Mouse (Mus musculus): ENCODE data around the gene Ntn5. TPM values are rescaled to one million over a fixed set of nuclear protein-coding genes. Genes with fewer than 3 reads are reported as not detected.

Gene Ntn5
- polyA plus RNA-seq, 1 experiment from 2014 or later: not detected

DNA sequence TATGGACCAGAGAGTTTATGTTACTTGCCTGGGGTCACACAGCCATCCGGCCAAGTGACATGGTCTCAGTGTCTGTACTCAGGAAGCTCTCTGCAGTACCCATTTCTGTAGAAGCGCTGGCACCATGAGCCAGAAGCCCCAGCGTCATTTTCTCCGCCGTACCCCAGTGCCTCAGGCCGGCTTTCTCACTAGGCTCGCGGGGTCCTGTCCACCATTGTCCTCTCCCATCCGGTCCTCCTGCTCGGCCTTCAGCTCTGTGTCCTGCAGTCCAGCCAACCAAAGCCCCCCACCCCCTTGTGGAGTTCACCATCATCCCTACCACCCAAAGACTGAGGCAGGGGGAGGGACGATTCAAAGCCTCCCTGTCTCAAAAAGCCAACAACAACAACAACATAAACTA, 17.8 kb downstream of the Ntn5 start:
- Histone ChIP-seq H3K4me1 (replicated peaks) (peaks cover 47% of the 10 kb centered on the region), H3K4me3 (no peak overlapping the region), H3K4me2 (peak overlapping the region; percentile 83; the same call in 1 of the 2 replicates), H3K9ac (no peak overlapping the region), H3K9me3 (replicated peaks) (no peaks in the 10 kb centered on the region), H3K27ac (no peak overlapping the region), H3K36me3 (no peaks in the 10 kb centered on the region), H3K27me3 (peaks cover 31% of the 10 kb centered on the region)
- no peak for ATAC-seq (replicated peaks; ENCODE audit: insufficient number of reproducible peaks, insufficient read depth, low FRiP score, low read depth)
- 84% methylated on average over 11 of the region's 11 CpGs for WGBS

DNA sequence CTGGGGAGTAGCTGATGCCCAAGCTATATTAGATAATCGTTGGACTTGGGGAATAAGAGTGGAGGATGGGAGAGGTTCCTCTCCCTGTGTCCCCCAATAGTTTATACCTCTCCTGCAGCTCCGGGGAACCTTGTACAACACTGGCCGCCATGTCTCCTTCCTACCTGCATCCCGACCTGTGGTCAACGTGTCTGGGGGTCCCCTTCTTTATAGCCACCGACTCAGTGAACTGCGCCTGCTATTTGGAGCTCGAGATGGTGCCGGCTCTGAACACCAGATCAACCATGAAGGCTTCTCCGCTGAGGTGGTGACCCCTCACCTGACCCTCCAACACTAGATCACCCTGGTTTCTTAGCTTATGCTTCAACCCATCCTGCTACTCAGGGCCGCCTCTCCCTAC, 18.5 kb downstream of the Ntn5 start:
- Histone ChIP-seq H3K9ac (no peak overlapping the region), H3K4me3 (no peak overlapping the region), H3K4me1 (replicated peaks) (peaks cover 53% of the 10 kb centered on the region), H3K27me3 (peaks cover 31% of the 10 kb centered on the region), H3K4me2 (no peak overlapping the region), H3K9me3 (replicated peaks) (no peaks in the 10 kb centered on the region), H3K36me3 (no peaks in the 10 kb centered on the region), H3K27ac (no peak overlapping the region)
- 89% methylated on average over 11 of the region's 11 CpGs for WGBS
- no peak for ATAC-seq (replicated peaks; ENCODE audit: insufficient number of reproducible peaks, insufficient read depth, low FRiP score, low read depth)

DNA sequence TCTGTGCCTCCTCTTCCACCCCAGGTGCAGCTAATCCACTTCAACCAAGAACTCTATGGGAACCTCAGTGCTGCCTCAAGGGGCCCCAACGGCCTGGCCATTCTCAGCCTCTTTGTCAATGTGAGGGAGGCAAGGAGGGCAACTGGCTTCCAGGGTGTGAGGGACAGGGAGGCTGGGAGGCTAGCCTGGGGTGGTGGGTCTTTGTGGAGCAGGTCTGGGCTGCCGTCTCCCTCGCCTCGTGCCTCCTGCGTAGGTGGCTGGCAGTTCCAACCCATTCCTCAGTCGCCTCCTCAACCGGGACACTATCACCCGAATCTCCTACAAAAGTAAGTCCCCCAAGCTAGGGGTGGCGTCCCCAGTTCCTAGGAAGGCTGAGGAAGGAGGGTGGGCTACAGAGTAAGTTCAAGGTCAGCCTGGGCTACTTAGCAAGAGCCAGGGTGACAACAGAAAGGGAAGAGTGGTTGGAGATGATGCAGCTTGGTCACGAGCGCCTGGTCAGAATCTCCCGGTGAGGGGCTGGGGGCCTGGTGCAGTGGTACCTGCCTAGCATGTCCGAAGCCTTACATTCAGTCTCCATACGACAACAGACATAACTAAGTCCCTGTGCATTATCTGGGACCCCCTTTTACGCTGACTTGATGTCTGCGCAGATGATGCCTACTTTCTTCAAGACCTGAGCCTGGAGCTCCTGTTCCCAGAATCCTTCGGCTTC, 19.1 kb downstream of the Ntn5 start:
- Histone ChIP-seq H3K36me3 (no peaks in the 10 kb centered on the region), H3K27ac (no peak overlapping the region), H3K9me3 (replicated peaks) (no peaks in the 10 kb centered on the region), H3K9ac (no peak overlapping the region), H3K27me3 (peaks cover 28% of the 10 kb centered on the region), H3K4me2 (peak overlapping the region; percentile 98), H3K4me3 (no peak overlapping the region), H3K4me1 (replicated peaks) (peaks cover 60% of the 10 kb centered on the region)
- WGBS: 85% methylated on average over 17 of the region's 17 CpGs
- no peak for ATAC-seq (replicated peaks; ENCODE audit: insufficient number of reproducible peaks, insufficient read depth, low FRiP score, low read depth)

DNA sequence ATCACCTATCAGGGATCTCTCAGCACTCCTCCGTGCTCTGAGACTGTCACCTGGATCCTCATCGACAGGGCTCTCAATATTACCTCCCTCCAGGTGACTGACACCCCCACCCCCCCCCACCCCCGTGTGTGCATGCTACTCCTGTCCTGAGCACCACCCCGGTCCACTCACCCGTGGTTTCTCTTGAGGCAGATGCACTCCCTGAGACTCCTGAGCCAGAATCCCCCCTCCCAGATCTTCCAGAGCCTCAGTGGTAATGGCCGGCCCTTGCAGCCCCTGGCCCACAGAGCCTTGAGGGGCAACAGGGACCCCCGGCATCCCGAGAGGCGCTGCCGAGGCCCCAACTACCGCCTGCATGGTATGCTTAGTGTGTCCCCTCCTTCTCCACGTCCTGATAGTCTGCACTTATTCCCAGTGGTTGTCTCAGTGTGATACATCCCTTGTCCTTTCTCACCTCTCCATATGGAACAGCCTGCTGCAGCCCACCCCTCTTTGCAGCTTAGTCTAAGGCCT, 19.8 kb downstream of the Ntn5 start:
- peak overlapping the region; percentile 87 for H3K27ac ChIP-seq
- H3K36me3 ChIP-seq: no peaks in the 10 kb centered on the region
- no peak for ATAC-seq (replicated peaks; ENCODE audit: insufficient number of reproducible peaks, insufficient read depth, low FRiP score, low read depth)
- peak overlapping the region; percentile 49 for H3K9ac ChIP-seq
- H3K4me1 ChIP-seq (replicated peaks): peaks cover 66% of the 10 kb centered on the region
- H3K4me2 ChIP-seq: peak overlapping the region; percentile 98
- peak overlapping the region; percentile 72 for H3K4me3 ChIP-seq
- 35% methylated on average over 12 of the region's 12 CpGs for WGBS
- H3K27me3 ChIP-seq: peaks cover 24% of the 10 kb centered on the region
- no peaks in the 10 kb centered on the region for H3K9me3 ChIP-seq (replicated peaks)

DNA sequence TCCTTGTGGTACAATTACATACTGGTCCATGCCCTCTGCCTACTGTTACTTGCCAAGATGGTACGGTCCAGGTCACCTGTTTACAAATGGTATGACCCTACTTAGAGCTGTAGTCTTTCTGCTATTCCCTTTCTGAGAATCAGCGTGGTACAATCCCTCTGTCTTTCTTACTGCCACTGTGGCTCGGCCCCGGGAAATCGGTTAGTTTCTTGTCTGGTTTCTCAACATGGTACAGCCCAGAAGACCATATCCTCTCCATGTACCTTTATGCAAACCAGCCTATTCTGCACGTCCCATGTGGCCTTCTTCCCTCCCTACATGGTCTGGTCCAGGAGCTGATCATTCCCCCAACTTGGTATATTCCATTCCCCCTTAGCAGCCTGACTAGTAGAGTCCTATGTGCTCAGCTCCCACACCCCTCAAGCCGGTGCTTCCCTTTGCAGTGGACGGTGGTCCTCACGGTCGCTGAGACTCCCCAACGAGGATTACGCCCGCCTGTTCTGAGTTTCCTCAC, 20.3 kb downstream of the Ntn5 start:
- H3K4me1 ChIP-seq (replicated peaks): peaks cover 71% of the 10 kb centered on the region
- peak; percentile 44 for ATAC-seq (replicated peaks; ENCODE audit: insufficient number of reproducible peaks, insufficient read depth, low FRiP score, low read depth)
- WGBS: under 1% methylated on average over 13 of the region's 13 CpGs

DNA sequence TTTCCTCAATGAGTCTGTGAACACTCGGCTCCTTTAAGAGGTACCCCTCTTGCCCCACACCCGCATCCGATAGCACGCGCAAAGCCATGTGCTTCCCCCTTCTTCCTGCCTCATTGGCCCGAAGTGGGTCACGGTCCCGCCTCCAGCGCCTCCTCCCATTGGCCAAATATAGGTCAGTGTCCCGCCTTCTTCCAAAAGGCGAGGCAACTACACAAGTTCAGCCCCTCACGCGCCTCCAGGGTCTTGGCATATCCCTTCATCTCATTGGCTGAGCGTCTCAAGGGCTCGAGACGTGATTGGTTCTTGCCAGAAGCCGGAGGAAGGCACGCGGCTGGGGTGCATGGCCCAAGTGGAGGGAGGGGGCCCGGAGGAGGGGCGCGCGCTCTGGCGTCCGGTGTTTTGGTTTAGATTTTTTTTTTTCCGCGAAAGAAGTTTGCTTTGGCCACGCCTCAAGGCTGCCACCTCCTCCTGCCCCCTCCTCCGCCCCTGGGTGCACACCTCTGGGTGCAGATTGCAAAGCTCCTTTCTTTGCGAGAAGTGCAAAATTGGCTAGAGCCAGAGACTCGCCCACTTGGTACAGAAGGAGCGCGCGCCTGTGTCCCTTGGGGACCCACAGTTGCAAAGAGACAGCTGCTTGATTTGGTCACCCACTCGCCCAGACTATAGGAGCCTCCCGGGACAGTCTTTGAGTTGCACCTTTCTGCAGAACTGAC, 21.1 kb downstream of the Ntn5 start, which contains the start of gene Dbp:
Gene Dbp (plus strand): TSS at position 359 of the 713 bp plus-strand sequence.
- peaks cover 65% of the 10 kb centered on the region for H3K4me1 ChIP-seq (replicated peaks)
- H3K4me2 ChIP-seq: peak within 1 kb of the TSS; percentile 98
- peaks cover 11% of the 10 kb centered on the region for H3K27me3 ChIP-seq
- peak within 1 kb of the TSS; percentile 72 for H3K4me3 ChIP-seq
- WGBS: under 1% methylated on average over 36 of the region's 36 CpGs
- H3K36me3 ChIP-seq: peaks cover 4% of the 10 kb centered on the region; the same call in 1 of the 2 replicates
- peak within 1 kb of the TSS; percentile 92 for H3K27ac ChIP-seq
- H3K9ac ChIP-seq: peak within 1 kb of the TSS; percentile 91
- no peaks in the 10 kb centered on the region for H3K9me3 ChIP-seq (replicated peaks)
- ATAC-seq (replicated peaks; ENCODE audit: insufficient number of reproducible peaks, insufficient read depth, low FRiP score, low read depth): peak; percentile 87

More for the DNA sequence above, 20.3 kb downstream of the Ntn5 start:
- Histone ChIP-seq H3K27ac (peak overlapping the region; percentile 87), H3K4me2 (peak overlapping the region; percentile 98), H3K27me3 (peaks cover 19% of the 10 kb centered on the region), H3K4me3 (peak overlapping the region; percentile 72), H3K9ac (peak overlapping the region; percentile 49), H3K36me3 (no peaks in the 10 kb centered on the region), H3K9me3 (replicated peaks) (no peaks in the 10 kb centered on the region)

DNA sequence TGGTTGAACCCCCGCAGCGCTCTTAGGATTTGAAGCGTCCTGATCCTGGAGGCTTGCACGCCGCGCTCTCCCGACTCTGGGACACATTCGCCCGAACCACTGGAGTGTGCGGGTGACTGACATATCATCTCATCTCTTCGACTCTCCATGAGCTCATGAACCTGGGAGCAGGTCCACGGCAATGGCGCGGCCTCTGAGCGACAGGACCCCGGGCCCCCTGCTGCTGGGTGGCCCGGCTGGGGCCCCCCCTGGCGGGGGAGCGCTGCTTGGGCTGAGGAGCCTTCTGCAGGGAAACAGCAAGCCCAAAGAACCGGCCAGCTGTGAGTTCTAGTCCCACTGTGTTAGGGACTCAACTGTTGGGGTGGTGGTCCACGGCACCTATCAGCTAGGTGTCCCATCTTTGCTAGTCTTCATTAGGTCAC, 21.6 kb downstream of the Ntn5 start:
- 2% methylated on average over 21 of the region's 21 CpGs for WGBS
- Histone ChIP-seq H3K36me3 (peaks cover 4% of the 10 kb centered on the region; the same call in 1 of the 2 replicates), H3K4me1 (replicated peaks) (peaks cover 59% of the 10 kb centered on the region), H3K27ac (peak overlapping the region; percentile 92), H3K27me3 (peaks cover 5% of the 10 kb centered on the region), H3K4me2 (peak overlapping the region; percentile 98), H3K9me3 (replicated peaks) (no peaks in the 10 kb centered on the region), H3K9ac (peak overlapping the region; percentile 91), H3K4me3 (peak overlapping the region; percentile 72)
- ATAC-seq (replicated peaks; ENCODE audit: insufficient number of reproducible peaks, insufficient read depth, low FRiP score, low read depth): no peak

DNA sequence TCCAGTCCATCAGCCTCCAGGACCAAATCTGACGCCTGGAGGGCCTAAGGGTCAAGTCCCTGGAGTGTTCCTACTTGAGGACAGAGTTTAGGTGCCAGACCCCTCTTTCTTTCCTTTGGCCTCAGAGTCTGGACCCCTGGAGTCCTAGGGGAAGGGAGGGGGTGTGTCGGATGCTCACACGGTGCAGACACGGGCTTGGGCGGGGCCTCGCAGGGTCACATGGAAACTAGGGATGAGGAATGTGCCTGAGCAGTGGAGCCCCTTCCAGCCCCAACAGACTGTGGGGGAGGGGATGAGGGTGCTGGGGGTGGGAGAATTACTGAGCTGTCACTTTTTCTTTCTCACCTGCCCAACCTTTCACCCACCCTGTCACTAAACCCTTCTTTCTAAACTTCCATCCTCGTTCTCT, 22.1 kb downstream of the Ntn5 start:
- H3K9ac ChIP-seq: peak overlapping the region; percentile 91
- H3K36me3 ChIP-seq: peaks cover 8% of the 10 kb centered on the region
- H3K4me2 ChIP-seq: peak overlapping the region; percentile 98
- 2% methylated on average over 7 of the region's 7 CpGs for WGBS
- peaks cover 56% of the 10 kb centered on the region for H3K4me1 ChIP-seq (replicated peaks)
- peak overlapping the region; percentile 92 for H3K27ac ChIP-seq
- no peaks in the 10 kb centered on the region for H3K9me3 ChIP-seq (replicated peaks)
- H3K27me3 ChIP-seq: peaks cover 2% of the 10 kb centered on the region; the same call in 1 of the 2 replicates
- ATAC-seq (replicated peaks; ENCODE audit: insufficient number of reproducible peaks, insufficient read depth, low FRiP score, low read depth): peak; percentile 15
- peak overlapping the region; percentile 72 for H3K4me3 ChIP-seq

DNA sequence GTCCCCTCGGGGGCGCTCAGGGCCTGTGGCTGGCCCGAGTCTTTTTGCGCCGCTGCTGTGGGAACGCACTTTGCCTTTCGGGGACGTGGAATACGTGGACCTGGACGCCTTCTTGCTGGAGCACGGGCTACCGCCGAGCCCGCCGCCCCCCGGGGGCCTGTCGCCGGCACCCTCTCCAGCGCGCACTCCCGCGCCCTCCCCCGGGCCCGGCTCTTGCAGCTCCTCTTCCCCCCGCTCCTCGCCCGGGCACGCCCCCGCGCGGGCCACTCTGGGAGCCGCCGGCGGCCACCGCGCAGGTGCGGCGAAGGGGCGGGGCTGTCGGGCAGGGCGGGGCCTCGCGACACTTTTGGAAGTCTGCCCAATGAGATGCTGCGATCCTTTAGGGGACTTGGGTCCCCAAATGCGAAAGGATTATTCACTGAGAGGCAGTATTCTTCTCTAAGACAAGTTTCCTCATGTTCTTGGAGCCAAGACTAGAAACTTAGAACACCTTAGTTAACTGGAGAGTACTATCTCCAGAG, 23.0 kb downstream of the Ntn5 start:
- WGBS: under 1% methylated on average over 45 of the region's 45 CpGs
- peak; percentile 13; the same call in 1 of the 2 replicates for ATAC-seq (replicated peaks; ENCODE audit: insufficient number of reproducible peaks, insufficient read depth, low FRiP score, low read depth)
- H3K36me3 ChIP-seq: peaks cover 15% of the 10 kb centered on the region

DNA sequence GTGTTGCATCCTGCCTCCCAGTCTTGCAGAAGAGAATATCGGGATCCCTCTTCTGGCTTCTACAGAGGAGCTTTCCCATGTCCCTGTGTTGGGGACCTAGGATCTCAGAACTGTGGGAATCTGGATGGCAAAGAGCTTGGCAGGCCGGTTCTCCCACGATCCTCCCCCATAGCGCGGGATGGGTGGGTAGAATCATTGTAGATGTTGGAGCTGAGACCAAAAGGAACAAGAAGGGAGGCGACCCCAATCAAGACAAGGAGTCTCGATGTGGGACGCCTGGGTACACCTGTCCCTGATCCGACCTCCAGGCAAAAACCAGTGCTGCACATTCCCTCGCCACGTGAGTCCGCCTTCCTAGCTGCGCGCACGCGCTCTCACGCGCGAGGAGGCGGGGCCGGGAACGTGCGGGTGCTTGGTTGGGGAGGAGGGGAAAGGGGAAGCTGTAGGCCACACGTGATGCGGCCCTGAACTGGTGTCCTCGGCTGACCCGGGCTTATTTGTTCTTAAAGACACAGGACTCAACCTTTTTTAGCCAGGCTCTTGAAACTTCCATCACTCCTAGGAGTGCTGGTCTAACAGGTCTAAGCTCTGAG, 23.6 kb downstream of the Ntn5 start:
- peak overlapping the region; percentile 98 for H3K4me2 ChIP-seq

More for the DNA sequence above, 23.0 kb downstream of the Ntn5 start:
- H3K9me3 ChIP-seq (replicated peaks): no peaks in the 10 kb centered on the region
- peak overlapping the region; percentile 91 for H3K9ac ChIP-seq
- H3K27me3 ChIP-seq: no peaks in the 10 kb centered on the region
- peak overlapping the region; percentile 98 for H3K4me2 ChIP-seq
- peak overlapping the region; percentile 92 for H3K27ac ChIP-seq
- H3K4me1 ChIP-seq (replicated peaks): peaks cover 50% of the 10 kb centered on the region
- H3K4me3 ChIP-seq: peak overlapping the region; percentile 72

More for the DNA sequence above, 23.6 kb downstream of the Ntn5 start:
- Histone ChIP-seq H3K4me1 (replicated peaks) (peaks cover 50% of the 10 kb centered on the region), H3K36me3 (peaks cover 22% of the 10 kb centered on the region), H3K27ac (peak overlapping the region; percentile 92), H3K9me3 (replicated peaks) (no peaks in the 10 kb centered on the region), H3K27me3 (no peaks in the 10 kb centered on the region), H3K9ac (peak overlapping the region; percentile 91), H3K4me3 (peak overlapping the region; percentile 72)
- 0 out of 2 replicates have a peak, but pooled peaks have one; percentile 15 for ATAC-seq (replicated peaks; ENCODE audit: insufficient number of reproducible peaks, insufficient read depth, low FRiP score, low read depth)
- WGBS: 1% methylated on average over 27 of the region's 27 CpGs

Data from heart, embryonic 15.5 days (tissue).